Mouse (Mus musculus) kidney, adult 2 months (tissue): ENCODE results near the gene Prkcz.

Experiments used
- CTCF ChIP-seq: fragments of 200-500 bp; conservative IDR thresholded peaks from 2 replicates; pipeline ENCODE4 v1.5.1; 2011; ENCODE audit warnings: low read depth, mild to moderate bottlenecking, control low read depth, low read length, moderate library complexity, mixed read lengths; ENCODE audit not compliant: insufficient read depth, insufficient read length
- POLR2A ChIP-seq: fragments of 200-500 bp; IDR thresholded peaks from one replicate; pipeline ENCODE4 v1.6.1; 2011; ENCODE audit warnings: low read depth, low read length, control low read depth

- TF ChIP-seq POLR2A (no peak), CTCF (no peak)
Measured at GRCm38 (mm10) chr4:155318266-155318665, 42.9 kb downstream of the Prkcz start.
